Mouse (Mus musculus): Measurements from ENCODE around the gene Ldha. TPM values are rescaled to one million over a fixed set of nuclear protein-coding genes. Genes with fewer than 3 reads are reported as not detected.
A peak's percentile ranks its signal among the peaks of the same experiment; 100 is the strongest.

The Ldha gene
- polyA plus RNA-seq, 1 experiment from 2014 or later = 744 TPM

DNA sequence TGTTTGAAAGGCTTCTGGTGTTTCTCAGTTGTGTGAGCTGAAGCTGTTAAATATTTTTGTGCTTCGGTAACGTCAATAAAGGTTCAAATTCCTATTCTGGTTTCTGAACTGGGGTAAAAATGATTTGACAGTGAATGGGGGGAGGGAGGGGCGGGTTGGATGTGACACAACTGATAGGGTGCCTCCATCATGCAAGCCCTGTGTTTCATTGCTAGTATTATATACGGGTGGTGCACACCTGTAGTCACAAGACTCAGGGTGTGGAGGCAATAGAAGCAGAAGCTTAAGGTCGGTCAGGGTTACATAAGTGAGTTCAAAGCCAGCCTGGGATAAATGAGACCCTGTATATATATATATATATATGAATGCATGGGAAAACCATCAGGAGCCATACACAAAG, 1.4 kb upstream of the Ldha start:
- no peaks in the 10 kb centered on the region for H3K27me3 ChIP-seq
- no peak overlapping the region for H3K9ac ChIP-seq (replicated peaks)
- H3K4me1 ChIP-seq = peaks cover 23% of the 10 kb centered on the region
- no peaks in the 10 kb centered on the region for H3K36me3 ChIP-seq
- ATAC-seq (replicated peaks) = no peak
- H3K4me3 ChIP-seq = no peak overlapping the region
- H3K9me3 ChIP-seq = no peaks in the 10 kb centered on the region
- no peak overlapping the region for H3K27ac ChIP-seq (replicated peaks)
- H3K4me2 ChIP-seq (replicated peaks) = no peak overlapping the region
- WGBS = 74% methylated on average over 5 of the region's 5 CpGs

- Histone ChIP-seq H3K36me3 (no peaks in the 10 kb centered on the region), H3K9me3 (no peaks in the 10 kb centered on the region), H3K9ac (replicated peaks) (no peak overlapping the region), H3K4me1 (peaks cover 27% of the 10 kb centered on the region), H3K27me3 (no peaks in the 10 kb centered on the region), H3K27ac (replicated peaks) (no peak overlapping the region), H3K4me2 (replicated peaks) (no peak overlapping the region), H3K4me3 (no peak overlapping the region)
- WGBS = 51% methylated on average over 4 of the region's 4 CpGs
- no peak for ATAC-seq (replicated peaks)
These were observed 949 bp upstream of the Ldha start for GRCm38 (mm10) chr7:46840326-46840725.

DNA sequence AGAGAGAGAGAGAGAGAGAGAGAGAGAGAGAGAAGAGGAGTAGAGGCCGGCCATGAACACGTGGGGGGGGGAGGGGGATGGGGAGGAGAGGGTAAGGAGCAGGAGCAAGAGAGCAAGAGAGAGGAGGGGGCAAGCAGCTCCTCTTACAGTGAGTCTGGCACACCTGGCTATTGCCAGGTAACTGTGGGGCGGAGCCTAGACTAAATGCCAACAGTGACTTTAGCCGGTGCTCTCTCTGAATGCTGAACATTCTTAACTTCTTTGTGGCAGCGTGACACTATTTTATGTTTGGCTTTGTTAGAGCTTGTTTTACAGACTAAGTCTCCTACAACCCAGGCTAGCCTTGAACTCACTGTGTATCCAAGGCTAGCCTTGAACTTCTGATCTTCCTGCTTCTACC, 1.0 kb downstream of the Ldha start:
- no peak overlapping the region for H3K9ac ChIP-seq (replicated peaks)
- ATAC-seq (replicated peaks) = no peak
- no peaks in the 10 kb centered on the region for H3K36me3 ChIP-seq
- 28% methylated on average over 5 of the region's 5 CpGs for WGBS
- no peak overlapping the region for H3K27ac ChIP-seq (replicated peaks)
- no peak overlapping the region for H3K4me2 ChIP-seq (replicated peaks)
- no peaks in the 10 kb centered on the region for H3K27me3 ChIP-seq
- no peaks in the 10 kb centered on the region for H3K9me3 ChIP-seq
- H3K4me3 ChIP-seq = no peak overlapping the region
- H3K4me1 ChIP-seq = peaks cover 36% of the 10 kb centered on the region

DNA sequence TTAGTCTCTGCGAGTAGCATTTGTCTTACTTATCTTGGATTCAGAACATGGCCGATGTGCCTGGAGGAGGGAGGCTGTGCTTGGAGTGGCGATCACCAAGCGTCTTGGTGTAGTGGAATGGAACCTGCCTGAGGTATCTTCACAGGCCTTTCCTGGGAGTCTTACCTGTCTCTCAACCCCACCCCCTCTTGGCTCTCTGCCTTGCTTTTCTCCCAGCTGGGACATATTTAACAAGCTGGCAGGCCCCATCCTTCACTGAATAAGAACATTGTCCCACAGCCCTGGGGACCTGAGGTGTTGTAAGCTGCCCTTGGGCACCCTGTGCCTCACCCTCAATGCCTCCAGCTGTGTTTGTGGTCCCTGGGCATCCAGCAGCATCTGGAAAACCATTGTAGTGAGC, 2.3 kb downstream of the Ldha start:
- H3K4me2 ChIP-seq (replicated peaks) = no peak overlapping the region
- no peak overlapping the region for H3K4me3 ChIP-seq
- WGBS = 88% methylated on average over 4 of the region's 4 CpGs
- no peak overlapping the region for H3K9ac ChIP-seq (replicated peaks)
- H3K27me3 ChIP-seq = no peaks in the 10 kb centered on the region
- no peak overlapping the region for H3K27ac ChIP-seq (replicated peaks)
- no peaks in the 10 kb centered on the region for H3K9me3 ChIP-seq
- peaks cover 31% of the 10 kb centered on the region for H3K4me1 ChIP-seq
- H3K36me3 ChIP-seq = peaks cover 3% of the 10 kb centered on the region; the same call in 1 of the 2 replicates
- ATAC-seq (replicated peaks) = no peak

- peak overlapping the region; percentile 83 for H3K9ac ChIP-seq (replicated peaks)
- ATAC-seq (replicated peaks) = peak; percentile 87
- H3K4me2 ChIP-seq (replicated peaks) = peak overlapping the region; percentile 90
- H3K27ac ChIP-seq (replicated peaks) = peak overlapping the region; percentile 87
- H3K4me1 ChIP-seq = peaks cover 21% of the 10 kb centered on the region
- under 1% methylated on average over 51 of the region's 51 CpGs for WGBS
- H3K4me3 ChIP-seq = peak overlapping the region; percentile 84
- H3K36me3 ChIP-seq = peaks cover 17% of the 10 kb centered on the region
- H3K27me3 ChIP-seq = no peaks in the 10 kb centered on the region
- no peaks in the 10 kb centered on the region for H3K9me3 ChIP-seq
These were observed 4.1 kb downstream of the Ldha start for GRCm38 (mm10) chr7:46845211-46845977.

DNA sequence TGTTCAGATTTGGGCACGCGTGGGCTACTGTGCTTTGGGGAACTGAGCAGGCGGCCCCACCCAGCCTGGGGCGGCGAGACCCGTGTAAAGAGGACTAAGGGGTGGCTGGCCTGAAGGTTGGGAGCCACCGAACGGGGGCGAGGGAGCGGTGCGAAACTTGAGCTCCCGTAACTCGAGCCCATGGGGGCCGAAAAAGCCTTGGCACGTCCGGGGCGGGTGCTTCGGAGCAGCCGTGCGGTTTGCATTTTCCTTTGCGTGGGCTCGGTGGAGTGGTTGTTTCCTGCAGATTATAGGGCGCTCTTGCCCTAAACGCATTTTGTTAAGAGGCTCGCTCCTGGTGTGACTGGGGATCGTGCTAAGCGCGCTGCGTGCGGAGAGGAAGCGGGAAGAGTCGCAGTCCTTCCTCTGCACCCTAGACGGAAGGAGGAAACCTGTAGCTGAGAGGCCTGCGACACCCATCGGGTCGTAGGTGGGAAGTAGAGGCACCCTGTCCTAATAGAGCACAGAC, 4.8 kb downstream of the Ldha start:
- Histone ChIP-seq H3K9ac (replicated peaks) (peak overlapping the region; percentile 83), H3K36me3 (peaks cover 21% of the 10 kb centered on the region), H3K9me3 (no peaks in the 10 kb centered on the region), H3K4me3 (peak overlapping the region; percentile 84), H3K27ac (replicated peaks) (peak overlapping the region; percentile 87), H3K4me1 (peaks cover 21% of the 10 kb centered on the region), H3K4me2 (replicated peaks) (peak overlapping the region; percentile 90), H3K27me3 (no peaks in the 10 kb centered on the region)
- peak; percentile 57 for ATAC-seq (replicated peaks)
- WGBS = 0% methylated on average over 36 of the region's 36 CpGs

DNA sequence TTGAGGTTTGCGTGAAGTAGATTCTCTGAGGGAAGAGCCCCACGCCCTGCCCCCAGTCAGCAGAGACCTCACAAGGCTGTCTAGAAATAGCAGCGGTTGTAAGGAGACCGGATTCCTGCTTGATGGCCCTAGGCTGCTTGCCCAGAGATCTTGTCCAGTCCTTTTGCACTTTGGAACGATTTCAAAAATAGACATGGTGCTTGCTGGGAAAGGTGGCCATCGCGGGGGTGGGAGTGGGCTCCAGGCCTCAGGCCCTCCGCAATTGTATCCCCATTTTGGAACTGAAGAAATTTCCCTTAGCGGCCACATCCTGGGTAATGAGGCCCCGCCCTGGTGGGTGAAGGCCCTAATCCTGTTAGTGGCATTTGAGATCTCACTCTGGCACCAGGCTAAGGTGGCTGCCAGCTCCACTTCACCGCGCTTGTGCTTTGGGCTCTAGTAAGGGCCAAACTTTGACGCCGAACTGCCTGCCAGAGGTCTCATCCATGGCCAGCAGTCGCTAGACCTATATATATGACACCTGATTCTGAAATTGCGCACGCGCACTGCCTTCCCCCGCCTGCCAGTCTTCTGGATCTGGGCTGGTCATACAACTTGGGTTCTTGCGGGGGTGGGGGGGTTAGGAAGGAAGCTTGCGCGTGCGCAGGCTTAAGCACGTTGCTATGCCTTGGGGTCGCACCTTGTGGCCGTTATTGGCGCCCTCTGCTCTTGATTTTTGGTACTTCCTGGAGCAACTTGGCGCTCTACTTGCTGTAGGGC, 5.4 kb downstream of the Ldha start:
- Histone ChIP-seq H3K27me3 (no peaks in the 10 kb centered on the region), H3K27ac (replicated peaks) (peak overlapping the region; percentile 87), H3K4me1 (peaks cover 21% of the 10 kb centered on the region), H3K36me3 (peaks cover 28% of the 10 kb centered on the region), H3K4me2 (replicated peaks) (peak overlapping the region; percentile 90), H3K9me3 (no peaks in the 10 kb centered on the region), H3K4me3 (peak overlapping the region; percentile 84), H3K9ac (replicated peaks) (peak overlapping the region; percentile 83)
- 1% methylated on average over 28 of the region's 28 CpGs for WGBS
- peak; percentile 51 for ATAC-seq (replicated peaks)

GRCm38 (mm10) chr7:46849287-46849686, 8.0 kb downstream of the Ldha start:
- Histone ChIP-seq H3K4me1 (peaks cover 21% of the 10 kb centered on the region), H3K27me3 (no peaks in the 10 kb centered on the region), H3K4me3 (no peak overlapping the region), H3K9ac (replicated peaks) (no peak overlapping the region), H3K9me3 (no peaks in the 10 kb centered on the region), H3K27ac (replicated peaks) (no peak overlapping the region), H3K36me3 (peaks cover 52% of the 10 kb centered on the region), H3K4me2 (replicated peaks) (no peak overlapping the region)
- no peak for ATAC-seq (replicated peaks)
- 79% methylated on average over 5 of the region's 5 CpGs for WGBS

DNA sequence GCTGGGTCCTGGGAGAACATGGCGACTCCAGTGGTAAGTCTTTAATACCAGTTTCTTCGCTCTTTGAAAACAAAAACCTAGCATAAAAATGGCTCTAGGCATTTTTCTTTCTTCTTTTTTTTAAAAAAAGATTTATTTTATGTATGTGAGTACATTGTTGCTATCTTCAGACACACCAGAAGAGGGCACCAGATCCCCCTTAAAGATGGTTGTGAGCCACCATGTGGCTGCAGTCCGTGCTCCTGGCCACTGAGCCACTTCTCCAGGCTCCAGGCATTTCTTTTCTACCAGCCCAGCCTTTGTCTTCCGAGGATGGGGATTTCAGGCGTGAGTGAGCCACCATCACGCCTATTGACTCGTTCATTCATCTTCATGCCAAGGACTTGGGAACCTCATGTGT, 9.8 kb downstream of the Ldha start:
- peaks cover 15% of the 10 kb centered on the region for H3K4me1 ChIP-seq
- no peaks in the 10 kb centered on the region for H3K9me3 ChIP-seq
- H3K9ac ChIP-seq (replicated peaks) = no peak overlapping the region
- H3K4me3 ChIP-seq = no peak overlapping the region
- no peaks in the 10 kb centered on the region for H3K27me3 ChIP-seq
- WGBS = 50% methylated on average over 7 of the region's 7 CpGs
- H3K27ac ChIP-seq (replicated peaks) = no peak overlapping the region
- no peak overlapping the region for H3K4me2 ChIP-seq (replicated peaks)
- peaks cover 67% of the 10 kb centered on the region for H3K36me3 ChIP-seq
- no peak for ATAC-seq (replicated peaks)

GRCm38 (mm10) chr7:46852666-46853065, 11.4 kb downstream of the Ldha start:
- ATAC-seq (replicated peaks) = no peak
- peaks cover 67% of the 10 kb centered on the region for H3K36me3 ChIP-seq

DNA sequence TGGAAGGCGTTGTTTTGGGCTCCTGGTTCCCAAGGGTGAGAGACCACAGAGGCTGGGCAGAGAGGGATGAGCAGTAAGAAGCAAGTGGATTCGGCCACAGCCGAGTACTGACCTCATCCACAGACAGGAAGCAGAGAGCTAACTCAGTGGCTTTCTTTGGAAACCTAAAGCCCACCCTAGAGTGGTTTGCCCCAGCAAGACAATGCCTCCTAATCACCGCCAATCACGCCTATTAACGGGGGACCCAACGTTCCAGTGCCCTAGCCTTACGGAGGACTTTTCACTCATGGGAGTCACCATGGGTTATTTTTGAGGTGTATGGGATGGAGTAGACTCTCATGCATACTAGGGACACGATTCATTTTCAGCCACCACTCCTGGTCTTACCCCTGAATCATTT, 12.1 kb downstream of the Ldha start:
- H3K4me1 ChIP-seq = no peaks in the 10 kb centered on the region
- no peak overlapping the region for H3K4me2 ChIP-seq (replicated peaks)
- H3K9me3 ChIP-seq = no peaks in the 10 kb centered on the region
- no peaks in the 10 kb centered on the region for H3K27me3 ChIP-seq
- no peak overlapping the region for H3K27ac ChIP-seq (replicated peaks)
- H3K9ac ChIP-seq (replicated peaks) = no peak overlapping the region
- H3K36me3 ChIP-seq = peaks cover 65% of the 10 kb centered on the region
- no peak for ATAC-seq (replicated peaks)
- no peak overlapping the region for H3K4me3 ChIP-seq
- 80% methylated on average over 9 of the region's 9 CpGs for WGBS

More at GRCm38 (mm10) chr7:46852666-46853065, 11.4 kb downstream of the Ldha start:
- H3K27ac ChIP-seq (replicated peaks) = no peak overlapping the region
- WGBS = 82% methylated on average over 1 of the region's 1 CpGs
- H3K27me3 ChIP-seq = no peaks in the 10 kb centered on the region
- H3K4me1 ChIP-seq = 0 out of 2 replicates have a peak, but pooled peaks cover 2% of the 10 kb centered on the region
- H3K9ac ChIP-seq (replicated peaks) = no peak overlapping the region
- no peak overlapping the region for H3K4me3 ChIP-seq
- H3K4me2 ChIP-seq (replicated peaks) = no peak overlapping the region
- no peaks in the 10 kb centered on the region for H3K9me3 ChIP-seq

GRCm38 (mm10) chr7:46855866-46856560, 14.7 kb downstream of the Ldha start:
- 72% methylated on average over 7 of the region's 7 CpGs for WGBS
- Histone ChIP-seq H3K27me3 (no peaks in the 10 kb centered on the region), H3K4me1 (no peaks in the 10 kb centered on the region)

More at GRCm38 (mm10) chr7:46855866-46856560, 14.7 kb downstream of the Ldha start:
- ATAC-seq (replicated peaks) = no peak
- Histone ChIP-seq H3K4me3 (no peak overlapping the region), H3K9me3 (no peaks in the 10 kb centered on the region), H3K4me2 (replicated peaks) (no peak overlapping the region), H3K36me3 (peaks cover 46% of the 10 kb centered on the region), H3K9ac (replicated peaks) (no peak overlapping the region), H3K27ac (replicated peaks) (no peak overlapping the region)

All from forebrain, embryonic 15.5 days (tissue).